ENCODE assay signal across 12 mouse cellular contexts in genomic region chr9:35316771-35317211, GRCm38 (mm10). TPM values are rescaled to one million over a fixed set of nuclear protein-coding genes. Genes with fewer than 3 reads are reported as not detected.
DNase-seq lines count a peak whose midpoint lies in the region; ATAC-seq lines count a peak whose summit lies in the region.
"Had no signal": no experiment of that assay in that cellular context is flagged by ENCODE, and none has a peak within 500 bp of the region (broad histone marks: within the 10 kb centered on the region; RNA-seq: fewer than 3 reads in every experiment).

No protein-coding gene starts in this region.

- peak; percentile 28 for DNase-seq in kidney, adult 11 months
- DNase-seq in kidney, adult 18-20 months: no peak
- no peak for DNase-seq in embryonic facial prominence, embryonic 14.5 days (ENCODE audit: low spot score)
- DNase-seq in kidney, postnatal 25 days: peak; percentile 8 to 51
- DNase-seq in lung, postnatal 4 days: no peak
- DNase-seq in adrenal gland, adult 8-10 months: no peak
- DNase-seq: cerebellum, adult 9-10 months; spleen, adult 18-20 months; thymus, postnatal 4 days had no signal

- H3K36me3 ChIP-seq in embryonic facial prominence, embryonic 14.5 days (ENCODE audit: control insufficient read depth, insufficient read depth, low read length): no peaks in the 10 kb centered on the region
- H3K36me3 ChIP-seq in stomach, embryonic 15.5 days: no peaks in the 10 kb centered on the region
- H3K36me3 ChIP-seq: G1E; liver, embryonic 12.5 days had no signal

- H3K27ac ChIP-seq in embryonic facial prominence, embryonic 14.5 days (replicated peaks; ENCODE audit: low read depth, low read length): no peak overlapping the region
- H3K27ac ChIP-seq in stomach, embryonic 15.5 days: no peak overlapping the region
- H3K27ac ChIP-seq: liver, embryonic 12.5 days had no signal

- H3K4me1 ChIP-seq in embryonic facial prominence, embryonic 14.5 days (ENCODE audit: control insufficient read depth, insufficient read depth, low read length): peaks cover 40% of the 10 kb centered on the region
- H3K4me1 ChIP-seq in stomach, embryonic 15.5 days: peaks cover 27% of the 10 kb centered on the region
- H3K4me1 ChIP-seq: liver, embryonic 12.5 days had no signal

- no peaks in the 10 kb centered on the region for H3K27me3 ChIP-seq in embryonic facial prominence, embryonic 14.5 days (replicated peaks; ENCODE audit: control insufficient read depth, insufficient read depth, low read length)
- H3K27me3 ChIP-seq in stomach, embryonic 15.5 days (replicated peaks): no peaks in the 10 kb centered on the region
- H3K27me3 ChIP-seq: liver, embryonic 12.5 days had no signal

- H3K9ac ChIP-seq in embryonic facial prominence, embryonic 14.5 days (ENCODE audit: low read depth, low read length): no peak overlapping the region
- H3K9ac ChIP-seq in stomach, embryonic 15.5 days: no peak overlapping the region
- H3K9ac ChIP-seq: liver, embryonic 12.5 days had no signal

- H3K4me3 ChIP-seq in embryonic facial prominence, embryonic 14.5 days (ENCODE audit: low read depth, low read length): no peak overlapping the region
- no peak overlapping the region for H3K4me3 ChIP-seq in stomach, embryonic 15.5 days (replicated peaks)
- H3K4me3 ChIP-seq: liver, embryonic 12.5 days had no signal

- H3K9me3 ChIP-seq in embryonic facial prominence, embryonic 14.5 days (ENCODE audit: control insufficient read depth, low read length): no peaks in the 10 kb centered on the region
- H3K9me3 ChIP-seq in stomach, embryonic 15.5 days: no peaks in the 10 kb centered on the region
- H3K9me3 ChIP-seq: G1E; liver, embryonic 12.5 days had no signal

- 0 out of 2 replicates have a peak, but pooled peaks have one; percentile 13 for ATAC-seq in embryonic facial prominence, embryonic 14.5 days (ENCODE audit: low read depth)
- peak; percentile 25 for ATAC-seq in stomach, embryonic 15.5 days (ENCODE audit: insufficient read depth, low FRiP score, low read depth)
- ATAC-seq: liver, embryonic 12.5 days had no signal

- 46% methylated on average over 3 of the region's 3 CpGs for WGBS in embryonic facial prominence, embryonic 14.5 days
- 40% methylated on average over 3 of the region's 3 CpGs for WGBS in stomach, embryonic 15.5 days

- H3K4me2 ChIP-seq in embryonic facial prominence, embryonic 14.5 days (ENCODE audit: low read depth, low read length): no peak overlapping the region
- H3K4me2 ChIP-seq in stomach, embryonic 15.5 days: no peak overlapping the region
- H3K4me2 ChIP-seq: liver, embryonic 12.5 days had no signal

RNA-seq across cellular contexts. Expression of gene Rpusd4, which starts 49.1 kb away (rescaled TPM):
- 23.4 and 26.8 TPM in 2 replicates for polyA plus RNA-seq in embryonic facial prominence, embryonic 14.5 days (2014; fragmentation: Nextera tagmentation; extraction: Ambion mirVana)
- 28.6 and 29.0 TPM in 2 replicates for polyA plus RNA-seq in stomach, embryonic 15.5 days (2015; fragmentation: Nextera tagmentation; extraction: Ambion mirVana)
- 10 to 100 TPM; 20.4 to 26.9 (median 22.4) TPM for total RNA-seq in adrenal gland, adult 8-10 months (2022)

RNA-seq across cellular contexts. Expression of gene Fam118b, which starts 49.2 kb away (rescaled TPM):
- 37.3 and 39.7 TPM in 2 replicates for polyA plus RNA-seq in embryonic facial prominence, embryonic 14.5 days (2014; fragmentation: Nextera tagmentation; extraction: Ambion mirVana)
- polyA plus RNA-seq in stomach, embryonic 15.5 days (2015; fragmentation: Nextera tagmentation; extraction: Ambion mirVana): 32.7 and 38.9 TPM in 2 replicates
- 10 to 100 TPM in 3 of 4 experiments, 1 to 10 TPM in 1; 9.5 to 18.4 (median 15.5) TPM for total RNA-seq in adrenal gland, adult 8-10 months (2022)

Comparison
In these comparisons a context has a peak if more than half of its experiments do, and no peak if none do; other contexts are left out.
1. DNase-seq: peak in kidney, adult 11 months (single experiment) and kidney, postnatal 25 days (2 of 2); none in kidney, adult 18-20 months (single experiment), embryonic facial prominence, embryonic 14.5 days (single experiment), lung, postnatal 4 days (0 of 2) and adrenal gland, adult 8-10 months (single experiment).